Mouse (Mus musculus): ENCODE data around the gene Abtb2.

DNA sequence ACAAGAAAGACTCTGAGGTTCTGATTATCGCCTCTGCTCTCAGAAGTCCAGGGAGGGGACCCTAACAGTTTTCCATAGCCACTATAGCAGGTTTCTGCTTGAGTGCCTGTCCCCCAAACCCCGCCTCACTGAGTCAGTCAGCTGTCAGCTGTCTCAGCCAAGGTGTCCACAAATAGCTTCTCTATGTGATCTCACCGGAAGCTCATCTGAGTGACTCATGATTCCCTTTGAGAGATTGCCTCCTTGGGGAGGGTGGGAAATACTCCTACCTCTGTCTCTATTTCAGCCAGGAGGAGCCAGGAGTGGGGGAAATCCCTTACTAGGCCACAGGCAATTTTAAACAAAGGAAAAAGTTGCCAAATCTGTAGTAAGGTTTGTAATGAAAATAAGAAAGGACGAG lies 96.0 kb downstream of the Abtb2 start:
- no peak for TF ChIP-seq CTCF (IDR thresholded peaks at IDR 0.05; ENCODE audit: control insufficient read depth, insufficient read depth, insufficient read length)
- TF ChIP-seq MYOD1 (IDR thresholded peaks at IDR 0.05; ENCODE audit: control insufficient read depth, insufficient read length, low read depth), result peak; percentile 84
- no peak for TF ChIP-seq USF1 (IDR thresholded peaks at IDR 0.05; ENCODE audit: low read depth)
- no peak for TF ChIP-seq MAX (IDR thresholded peaks at IDR 0.05)
- no peak for TF ChIP-seq MYOG (IDR thresholded peaks at IDR 0.05; ENCODE audit: control insufficient read depth, extremely low read depth, insufficient read length)
- TF ChIP-seq CEBPB (IDR thresholded peaks at IDR 0.05; ENCODE audit: low read depth), result no peak
- peak; percentile 46 for TF ChIP-seq FOSL1 (IDR thresholded peaks at IDR 0.05; ENCODE audit: insufficient read depth, low read length, poor library complexity, severe bottlenecking)

Measured in C2C12 (cell line).